Mouse (Mus musculus) heart, adult 18-20 months (tissue): ENCODE data around the gene Tifab. TPM values are rescaled to one million over a fixed set of nuclear protein-coding genes. Genes with fewer than 3 reads are reported as not detected.

Experiments used
- DNase-seq, 2 experiments: peaks; one replicate each; pipeline ENCODE4 v3.0.0; 2021 to 2022; ENCODE audit warnings: mixed read lengths in 1 of 2
- total RNA-seq, 2 experiments: library from RNA; stranded (reverse); gene quantifications; 2 replicates each; pipeline ENCODE4 v1.2.3; 2021

Gene Tifab
- total RNA-seq, 2 experiments from 2014 or later, result 0.69 to 1.1 TPM

DNA sequence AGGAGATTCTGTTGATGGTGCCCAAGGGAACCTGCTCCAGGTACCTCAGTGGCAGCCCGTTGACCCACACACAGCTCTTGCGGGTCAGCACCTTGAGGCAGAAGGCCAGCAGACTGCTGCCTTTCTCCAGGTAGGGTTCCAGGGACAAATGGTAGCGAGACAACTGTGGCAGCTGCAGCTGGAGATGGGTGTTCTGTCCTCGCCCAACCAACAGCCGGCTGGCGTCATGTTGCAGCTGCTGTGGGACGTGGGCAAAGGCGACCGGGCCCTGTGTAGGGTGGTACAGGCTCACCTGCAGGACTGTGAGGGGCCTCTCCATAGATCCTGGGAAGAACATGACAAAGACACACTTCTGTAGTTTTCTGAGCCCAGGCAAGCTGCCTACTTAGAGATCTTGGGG, 2.4 kb downstream of the Tifab start:
- no peak for DNase-seq

DNA sequence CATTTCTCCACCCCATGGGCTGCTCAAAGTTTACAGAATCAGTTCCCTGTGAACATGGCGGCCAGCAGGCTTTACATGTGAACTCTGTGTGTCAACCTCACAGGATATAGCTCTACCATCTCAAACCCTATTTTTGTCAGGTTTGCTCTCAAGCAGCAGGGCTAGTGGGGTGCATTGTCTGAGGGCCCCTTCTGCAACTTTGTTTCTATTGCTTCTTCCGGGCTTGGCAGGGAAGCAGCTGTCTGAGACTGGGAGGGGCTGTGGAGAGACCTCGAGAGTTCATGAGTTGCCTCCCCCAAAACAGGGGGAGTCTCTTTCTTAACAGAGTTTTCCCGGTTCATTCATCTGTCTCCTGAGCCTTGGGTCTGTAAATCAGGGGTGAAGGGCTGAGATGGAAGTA, 2.8 kb downstream of the Tifab start:
- DNase-seq, result no peak

DNA sequence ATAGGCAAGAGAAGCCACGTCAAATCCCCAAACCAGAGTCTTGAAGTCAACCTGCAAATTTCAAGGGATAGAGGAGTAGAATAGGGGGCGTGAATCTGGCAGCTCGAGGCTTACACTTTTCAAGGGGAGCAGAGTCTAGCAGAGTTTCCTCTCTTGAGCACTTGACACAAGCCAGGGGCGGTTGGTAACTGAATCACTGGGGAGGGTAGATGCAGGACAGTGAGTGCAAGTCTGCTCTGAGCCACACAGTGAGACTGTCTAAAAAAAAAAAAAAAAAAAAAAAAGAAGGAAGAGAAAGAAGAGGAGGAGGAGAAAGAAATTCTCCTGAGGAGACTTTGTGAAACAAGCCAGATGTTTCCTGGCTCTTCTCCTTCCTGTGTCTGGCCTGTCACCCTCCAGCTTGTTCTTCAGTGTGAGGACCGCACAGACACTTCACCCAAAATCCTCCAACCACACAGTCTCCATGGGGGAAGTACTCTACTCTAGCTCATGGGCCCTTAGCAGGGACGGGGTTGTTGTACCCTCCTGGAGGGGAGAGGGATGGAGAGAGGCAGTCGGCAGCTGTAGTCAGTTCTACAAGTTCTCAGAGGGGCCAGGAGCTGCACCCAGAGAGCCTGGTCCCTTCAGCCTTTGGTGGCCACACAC, 5.7 kb downstream of the Tifab start:
- DNase-seq, result peak in 1 of 2 experiments; percentile 52

DNA sequence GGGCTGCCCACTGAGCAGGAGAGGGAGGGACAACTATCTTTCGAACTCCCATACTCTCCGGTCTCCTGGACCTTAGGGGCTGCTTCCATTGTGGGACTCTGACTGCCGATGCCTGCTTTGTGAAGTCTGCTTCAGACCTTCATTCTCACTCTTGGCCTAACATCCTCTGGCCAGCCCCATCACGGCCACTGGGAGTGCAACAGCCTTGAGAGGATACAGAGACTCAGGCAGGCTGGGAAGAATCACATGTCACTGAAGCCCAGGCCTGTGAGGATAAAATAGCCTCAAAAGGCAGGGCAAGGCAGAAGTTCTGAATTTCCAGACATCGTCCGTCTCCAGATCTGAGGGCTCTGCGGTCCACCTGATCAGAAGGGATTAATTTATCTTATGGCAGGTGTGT, 6.6 kb downstream of the Tifab start:
- DNase-seq, result no peak

DNA sequence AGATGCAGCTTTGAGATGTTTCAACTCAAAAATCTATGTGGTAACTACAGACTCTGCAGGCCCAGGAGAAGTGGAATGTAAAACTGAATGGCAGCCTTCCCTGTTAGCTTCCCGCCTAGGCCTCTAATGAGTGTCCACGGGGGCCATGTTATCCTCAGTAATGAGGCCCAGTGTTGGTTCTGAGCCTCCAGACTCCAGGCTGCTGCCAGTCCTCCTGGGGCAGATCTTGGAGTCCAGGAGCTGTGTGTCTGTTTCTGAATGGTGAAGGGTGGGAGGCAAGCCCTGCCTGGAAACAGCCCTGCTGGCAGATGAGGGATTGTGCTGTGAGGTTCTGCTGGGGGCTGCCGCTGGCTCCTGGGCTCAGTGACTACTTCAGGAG, 10.3 kb downstream of the Tifab start:
- DNase-seq, result no peak

DNA sequence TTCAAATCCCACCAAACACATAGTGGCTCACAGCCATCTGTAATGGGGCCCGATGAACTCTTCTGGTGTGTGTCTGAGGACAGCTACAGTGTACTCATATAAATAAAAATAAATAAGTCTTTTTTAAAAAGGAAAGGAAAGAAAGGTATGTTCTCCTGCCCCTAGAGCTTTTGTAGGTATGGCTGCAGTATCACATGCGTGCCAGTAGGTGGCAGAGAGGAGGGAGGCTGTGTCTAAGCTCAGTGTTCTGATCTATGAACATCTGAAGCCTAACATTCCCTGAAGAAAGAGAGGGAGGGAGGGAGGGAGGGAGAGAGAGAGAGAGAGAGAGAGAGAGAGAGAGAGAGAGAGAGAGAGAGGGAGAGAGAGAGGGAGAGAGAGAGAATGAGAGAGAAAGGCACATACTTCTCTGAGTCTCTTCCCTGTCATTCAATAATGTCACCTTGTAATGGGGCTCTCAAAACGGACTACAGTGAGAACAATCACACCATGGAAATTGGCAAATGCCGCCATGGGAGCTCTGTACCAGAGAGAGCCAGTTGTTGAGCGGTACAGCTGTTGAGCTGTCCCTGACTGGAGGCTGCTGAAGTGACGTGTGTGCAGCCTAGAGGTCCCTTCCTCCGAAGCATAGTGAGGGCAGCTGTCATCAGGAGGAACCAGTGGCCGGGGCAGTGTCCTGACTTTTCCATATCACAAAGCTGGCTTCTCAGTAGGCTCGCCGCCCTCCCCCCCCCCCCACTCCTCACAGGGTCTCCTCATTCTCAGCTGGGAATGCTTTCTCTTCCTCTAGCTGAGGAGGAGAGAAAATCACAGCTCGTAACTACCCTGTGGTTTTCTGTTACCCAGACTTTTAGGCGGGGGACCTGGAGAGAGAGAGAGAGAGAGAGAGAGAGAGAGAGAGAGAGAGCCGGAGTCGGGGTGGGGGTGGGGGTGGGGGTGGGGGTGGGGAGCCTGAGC, 11.0 kb downstream of the Tifab start:
- DNase-seq, result peak; percentile 41 to 44

DNA sequence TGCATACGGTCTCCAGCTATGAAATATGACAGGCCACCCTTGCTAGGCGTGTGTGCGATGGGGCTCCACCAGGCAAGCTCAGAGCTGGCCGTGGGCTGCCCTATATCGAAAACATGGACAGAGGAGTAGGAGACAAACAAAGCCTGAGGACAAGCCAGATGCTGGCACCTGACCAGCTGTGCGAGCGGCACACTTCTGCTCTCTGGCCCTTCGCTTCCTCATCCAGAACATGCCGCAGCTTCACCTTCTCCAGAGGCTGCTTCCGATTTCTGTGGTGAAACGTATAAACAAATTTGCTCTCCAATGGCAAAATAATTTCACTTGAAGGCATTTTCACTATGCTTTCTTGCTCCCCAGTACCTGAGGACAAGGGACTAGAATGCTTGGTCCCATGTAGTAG, 13.1 kb downstream of the Tifab start:
- peak in 1 of 2 experiments; percentile 30 for DNase-seq

DNA sequence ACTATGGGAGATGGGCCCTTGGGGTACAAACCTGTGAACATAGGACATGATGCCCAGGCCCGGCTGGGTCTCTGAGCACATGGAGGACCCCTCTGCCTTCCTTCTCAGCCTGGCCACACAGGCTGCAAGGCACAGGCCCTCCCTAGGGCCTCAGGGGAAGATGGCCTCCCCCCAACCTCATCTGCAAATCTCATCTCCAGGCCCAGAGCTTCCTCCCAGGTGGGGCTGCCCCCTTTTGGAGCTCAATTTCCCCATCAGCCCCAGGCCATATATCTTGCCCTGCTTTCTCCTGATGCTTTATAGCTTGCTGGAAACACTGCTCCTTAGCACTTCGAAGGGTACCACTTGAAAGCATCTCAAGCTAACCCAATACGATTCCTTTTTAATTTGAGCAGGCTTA, 14.3 kb downstream of the Tifab start:
- DNase-seq, result no peak

DNA sequence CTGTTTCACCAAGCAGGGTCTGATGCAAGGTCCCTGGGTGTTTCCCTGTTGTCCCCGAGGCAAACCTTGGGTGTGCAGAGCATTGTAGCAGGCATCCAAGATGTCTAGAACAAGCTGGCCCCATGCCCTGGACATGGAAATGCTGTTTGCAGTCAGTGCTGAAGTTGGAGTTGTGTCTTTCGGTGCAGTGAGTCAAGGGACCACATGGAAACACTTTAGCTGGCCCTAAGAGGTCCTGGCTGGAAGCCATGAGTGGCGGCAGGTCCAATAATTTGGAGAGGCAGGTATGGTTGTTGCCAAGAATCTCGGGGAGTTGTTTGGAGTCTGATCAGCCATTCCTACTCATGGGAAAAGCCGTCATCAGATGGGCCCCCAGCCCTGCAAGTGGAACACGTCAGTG, 14.9 kb downstream of the Tifab start:
- peak; percentile 70 for DNase-seq

DNA sequence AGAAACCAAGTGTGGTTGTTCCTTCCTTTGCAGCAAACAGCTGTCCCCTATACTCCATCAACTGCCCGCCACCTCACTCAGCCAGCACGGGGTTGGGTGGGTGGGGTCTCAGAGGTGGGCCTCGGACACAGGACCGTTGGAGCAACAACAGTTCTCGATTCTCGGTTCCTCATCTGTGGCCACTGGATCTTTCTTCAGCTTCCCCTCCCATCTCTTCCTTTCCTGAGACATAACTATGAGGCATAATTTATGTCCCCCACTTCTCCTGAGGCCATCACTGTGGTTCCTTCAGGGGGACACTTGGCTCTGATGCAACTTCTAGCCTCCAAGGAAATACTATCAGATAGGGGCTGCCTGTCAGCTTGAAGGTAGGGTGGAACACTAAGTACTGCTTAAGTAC, 15.8 kb downstream of the Tifab start:
- no peak for DNase-seq

DNA sequence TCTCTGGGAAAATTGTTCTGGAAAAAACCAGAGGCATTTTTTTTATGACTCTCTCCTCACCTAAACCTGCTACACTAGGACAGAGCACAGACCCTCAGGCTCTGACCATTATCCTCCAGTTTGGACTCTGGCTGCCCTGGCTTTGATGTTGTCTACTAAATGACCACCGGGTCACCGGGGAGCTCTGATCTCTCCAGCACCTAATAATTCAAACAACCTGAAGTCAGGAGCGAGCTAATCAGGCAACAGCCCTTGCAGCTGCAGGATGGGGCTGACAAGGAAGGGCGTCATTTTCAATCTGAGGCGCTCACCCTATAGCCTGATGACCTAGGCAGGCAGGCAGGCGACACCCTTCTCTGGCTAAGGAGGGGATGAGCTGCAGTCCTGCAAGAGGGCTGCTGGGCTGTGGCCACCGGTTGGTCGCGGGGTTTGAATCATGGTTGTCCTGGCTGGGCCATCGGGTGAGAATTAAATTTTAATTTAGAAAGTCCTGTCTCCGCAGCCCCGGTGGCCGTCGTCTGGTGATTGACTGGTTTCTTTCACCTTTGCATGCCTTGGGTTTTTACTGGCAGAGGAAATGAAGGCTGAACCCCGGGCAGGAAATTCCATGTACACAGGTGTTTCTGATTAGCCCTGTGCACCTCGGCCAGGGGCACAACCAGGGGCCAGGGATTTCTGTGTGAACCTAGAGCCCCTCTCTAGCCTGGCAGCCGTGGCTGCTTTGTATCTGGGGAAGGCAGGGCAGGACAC, 18.9 kb downstream of the Tifab start:
- no peak for DNase-seq

DNA sequence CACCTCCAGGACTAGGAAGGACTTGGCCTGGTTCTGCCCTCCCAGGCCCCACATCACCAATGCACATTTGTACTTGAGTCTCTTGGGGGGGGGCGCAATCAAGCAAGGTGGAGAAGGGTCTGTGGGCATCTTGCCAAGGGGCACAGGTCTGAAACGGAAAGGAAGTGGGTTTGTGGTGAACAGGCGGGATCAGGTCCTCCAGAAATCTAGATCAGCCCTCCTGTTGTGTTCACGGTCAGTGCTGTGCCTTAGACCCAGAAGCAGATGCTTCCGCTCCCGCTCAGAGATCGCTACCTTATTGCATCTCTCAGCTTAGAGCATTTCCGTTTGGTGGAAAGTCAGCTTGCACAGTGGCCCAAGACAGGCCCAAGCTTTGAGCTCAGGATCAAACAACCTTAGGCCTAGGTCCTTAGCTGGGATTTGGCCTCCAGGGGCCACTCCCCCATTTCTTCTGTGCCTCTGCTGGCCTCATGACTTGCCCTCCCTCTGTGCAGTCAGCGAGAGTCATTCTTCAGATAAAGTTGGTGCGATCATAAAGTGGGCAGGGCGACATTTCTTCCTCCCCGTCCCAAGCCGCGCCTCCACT, 19.6 kb downstream of the Tifab start:
- no peak for DNase-seq

DNA sequence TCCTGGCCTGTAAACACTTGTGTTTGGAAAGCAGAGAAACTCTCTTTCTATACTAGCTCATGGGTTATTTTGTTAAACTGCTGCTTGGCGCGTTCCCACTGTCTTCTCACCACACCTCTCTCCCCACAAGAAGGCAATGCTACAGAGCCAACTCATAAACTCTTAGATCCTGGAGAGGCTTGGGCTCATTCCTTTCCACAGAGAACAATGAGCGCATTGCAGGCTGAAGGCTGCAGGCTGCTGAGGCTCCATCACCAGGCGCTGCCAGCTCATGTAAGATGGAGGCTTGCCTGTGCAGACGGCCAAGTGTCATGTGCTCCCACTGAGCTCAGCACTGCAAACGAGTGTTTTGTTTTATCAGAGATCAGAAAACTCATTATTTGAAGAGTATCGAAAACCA, 23.0 kb downstream of the Tifab start:
- no peak for DNase-seq

DNA sequence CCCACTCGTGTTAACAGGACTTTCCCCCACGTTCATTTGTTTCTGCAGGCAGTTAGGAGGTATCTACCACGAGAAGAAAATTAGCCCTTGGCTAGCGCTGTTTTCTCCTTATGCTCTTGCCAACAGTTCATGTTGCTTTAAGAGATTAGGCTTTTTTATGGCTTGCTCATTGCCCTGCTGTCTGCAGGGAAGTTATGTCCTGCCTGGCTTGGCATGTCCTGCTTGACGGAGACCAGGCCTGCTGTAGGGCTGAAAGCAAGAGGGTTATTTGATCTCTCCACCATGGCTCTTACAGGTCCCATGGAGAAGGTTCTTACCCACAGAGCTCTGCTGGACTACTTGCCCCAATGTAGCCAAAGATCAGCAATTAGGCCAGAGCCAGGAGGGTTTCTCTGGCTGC, 23.6 kb downstream of the Tifab start:
- DNase-seq, result peak; percentile 75 to 84

DNA sequence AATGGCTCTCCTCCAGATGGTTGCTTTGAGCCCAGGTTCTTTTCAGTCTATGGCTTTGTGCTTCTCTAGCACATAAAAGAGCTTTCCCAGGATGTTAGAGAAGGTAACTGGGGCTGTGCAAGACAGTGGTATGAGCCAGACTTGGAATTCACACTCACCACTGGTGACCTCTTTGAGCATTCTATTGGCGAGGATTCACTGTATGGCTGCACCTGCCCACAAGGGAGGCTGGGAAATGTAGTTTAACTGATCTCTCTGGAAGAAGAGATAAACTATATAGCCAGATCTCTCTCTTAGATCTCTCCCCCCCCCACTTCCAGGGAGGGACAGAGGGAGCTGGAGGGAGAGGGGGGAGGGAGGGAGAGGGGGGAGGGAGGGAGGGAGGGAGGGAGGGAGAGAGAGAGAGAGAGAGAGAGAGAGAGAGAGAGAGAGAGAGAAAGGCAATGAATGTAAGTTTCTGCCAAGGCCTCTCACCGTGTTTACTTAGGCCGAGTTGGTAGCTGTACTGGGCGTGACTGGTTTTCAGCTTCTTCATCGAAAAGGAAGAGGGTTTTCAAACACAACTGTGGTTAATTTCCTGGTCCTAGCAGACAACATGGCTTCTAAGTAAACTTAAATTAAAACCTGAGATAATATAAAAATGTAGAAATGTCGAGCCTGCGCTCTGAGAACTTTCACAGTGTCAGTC, 25.8 kb downstream of the Tifab start:
- no peak for DNase-seq

DNA sequence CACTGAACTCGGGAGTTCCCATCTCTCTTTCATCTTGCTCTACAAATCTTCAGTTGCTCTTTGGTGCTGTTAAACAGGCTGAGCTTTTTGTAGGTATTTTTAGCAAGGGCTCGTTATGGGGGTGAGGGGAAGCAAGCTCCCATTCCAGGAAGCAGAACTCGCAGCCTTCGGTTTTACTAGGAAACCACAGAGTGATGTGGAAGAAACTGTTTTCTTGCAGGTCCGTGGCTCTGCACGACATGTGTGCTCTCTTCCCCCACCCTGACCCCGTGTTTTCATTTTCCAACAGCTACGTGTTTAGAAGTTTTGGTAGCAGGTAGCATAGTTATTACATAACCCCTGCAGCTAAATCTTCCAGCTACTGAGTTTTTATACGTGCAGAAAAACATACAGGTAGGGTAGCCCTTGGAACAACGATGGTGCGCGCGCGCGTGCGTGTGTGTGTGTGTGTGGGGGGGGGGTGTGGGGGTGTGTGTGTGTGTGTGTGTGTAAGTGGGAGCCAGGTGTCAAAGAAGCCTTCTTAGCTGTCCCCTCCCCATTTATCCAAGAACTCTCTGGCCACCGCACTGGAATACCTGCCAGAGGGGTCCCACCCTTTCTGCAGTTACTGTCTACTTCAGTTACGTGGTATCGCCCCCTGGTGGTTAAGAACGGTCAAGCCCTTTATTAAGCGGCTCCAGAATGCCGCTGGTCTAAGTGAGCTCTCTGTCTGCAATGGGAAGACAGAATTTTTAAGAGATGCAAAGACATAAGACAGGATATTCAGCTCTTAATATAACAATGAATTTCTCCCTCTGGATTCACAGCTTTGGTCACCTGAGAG, 27.1 kb downstream of the Tifab start:
- DNase-seq, result peak; percentile 56 to 78

DNA sequence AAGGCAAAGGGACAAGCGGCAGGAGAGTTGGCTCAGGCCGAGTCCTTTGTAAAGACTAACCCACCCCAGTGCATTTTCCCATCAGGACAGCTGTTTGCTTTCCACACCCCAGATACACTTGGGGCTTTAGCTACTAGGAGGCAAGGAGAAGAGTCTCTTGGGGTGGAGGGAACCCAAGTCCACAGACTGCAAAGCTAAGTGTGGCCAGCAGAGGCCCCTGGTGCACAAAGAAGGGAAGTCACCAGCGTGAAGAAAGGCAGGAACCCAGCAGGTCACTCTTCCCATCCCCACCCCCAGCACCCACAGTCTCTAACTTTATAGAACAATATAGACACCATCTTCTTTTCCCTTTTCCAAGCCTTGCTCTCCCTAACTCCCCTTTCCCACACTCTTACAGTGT, 33.2 kb downstream of the Tifab start:
- DNase-seq, result peak in 1 of 2 experiments; percentile 34

DNA sequence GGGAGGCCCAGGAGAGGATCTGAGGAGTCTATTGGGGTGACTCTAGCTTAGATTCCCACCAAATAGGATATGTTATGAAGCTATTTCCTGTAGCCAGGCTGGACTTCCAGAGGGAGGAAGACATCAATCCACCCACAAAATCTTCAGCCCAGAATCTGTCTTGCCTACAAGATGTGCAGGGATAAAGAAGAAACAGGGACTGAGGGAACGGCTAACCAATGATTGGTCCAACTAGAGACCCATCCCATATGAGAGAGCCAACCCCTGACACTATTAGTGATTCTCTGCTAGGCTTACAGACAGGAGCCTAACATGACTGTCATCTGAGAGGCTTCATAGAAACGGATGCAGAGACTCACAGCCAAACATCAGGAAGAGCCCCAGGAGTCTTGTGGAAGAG, 34.7 kb downstream of the Tifab start:
- DNase-seq, result no peak

DNA sequence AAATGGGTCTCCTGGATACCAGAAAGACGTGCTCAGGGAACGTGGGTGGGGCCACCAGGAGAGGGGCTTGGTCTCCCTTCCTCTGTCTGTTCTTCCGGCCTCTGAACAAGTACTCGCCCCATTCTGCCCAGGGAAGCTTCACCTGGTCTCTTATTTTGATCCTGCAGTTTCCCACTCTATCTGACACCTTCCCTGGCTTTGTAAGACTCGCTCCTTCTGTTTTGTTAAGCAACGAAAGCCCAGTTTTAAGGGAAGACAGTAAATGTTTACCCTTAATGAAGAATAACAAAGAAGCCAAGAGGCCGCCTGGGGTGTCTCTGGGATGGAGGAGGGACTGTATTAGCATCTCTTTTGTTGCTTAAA, 35.6 kb downstream of the Tifab start:
- DNase-seq, result no peak

DNA sequence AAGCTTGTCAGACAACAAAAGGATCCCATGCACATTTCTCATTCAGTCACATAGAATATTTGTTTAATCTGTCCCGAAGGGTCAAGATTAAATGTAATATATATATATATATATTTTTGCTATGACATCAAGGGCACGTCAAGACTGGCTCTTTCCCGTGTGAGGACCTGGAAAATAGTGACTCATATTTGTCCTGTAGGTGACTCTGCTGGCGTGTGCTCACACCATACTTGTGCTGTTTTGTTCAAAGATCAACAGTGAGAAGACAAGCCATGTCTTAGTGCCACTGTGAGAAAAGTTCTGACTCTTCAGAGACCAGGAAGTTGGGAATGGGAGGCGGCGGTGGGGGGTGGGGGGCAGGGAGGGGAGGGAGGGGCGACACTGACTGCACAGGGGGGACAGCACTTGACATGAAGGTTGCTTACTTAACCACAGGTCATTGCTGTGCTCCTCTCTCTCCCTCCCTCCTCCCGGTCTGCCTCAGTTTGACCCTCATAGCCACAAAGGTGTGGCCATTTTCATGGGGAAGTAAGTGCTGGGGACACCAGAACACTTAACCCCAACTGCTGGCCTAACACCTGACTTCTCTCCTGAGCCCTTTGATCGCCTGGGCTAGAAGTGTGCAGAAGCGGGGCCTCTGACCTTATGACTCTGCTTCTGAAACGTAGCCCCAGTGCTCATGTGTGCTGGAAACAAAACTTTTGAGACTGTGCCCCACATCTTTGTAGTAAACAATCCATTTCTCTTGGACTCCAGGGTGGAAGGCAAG, 36.1 kb downstream of the Tifab start:
- no peak for DNase-seq
